Mouse (Mus musculus) WW6 (cell line): ENCODE data around the gene Ripk3.

Experiments
- DNase-seq: peaks from one replicate; pipeline ENCODE4 v3.0.0-alpha.2; 2013; ENCODE audit warnings: low read depth, low spot score

Ripk3 gene

DNA sequence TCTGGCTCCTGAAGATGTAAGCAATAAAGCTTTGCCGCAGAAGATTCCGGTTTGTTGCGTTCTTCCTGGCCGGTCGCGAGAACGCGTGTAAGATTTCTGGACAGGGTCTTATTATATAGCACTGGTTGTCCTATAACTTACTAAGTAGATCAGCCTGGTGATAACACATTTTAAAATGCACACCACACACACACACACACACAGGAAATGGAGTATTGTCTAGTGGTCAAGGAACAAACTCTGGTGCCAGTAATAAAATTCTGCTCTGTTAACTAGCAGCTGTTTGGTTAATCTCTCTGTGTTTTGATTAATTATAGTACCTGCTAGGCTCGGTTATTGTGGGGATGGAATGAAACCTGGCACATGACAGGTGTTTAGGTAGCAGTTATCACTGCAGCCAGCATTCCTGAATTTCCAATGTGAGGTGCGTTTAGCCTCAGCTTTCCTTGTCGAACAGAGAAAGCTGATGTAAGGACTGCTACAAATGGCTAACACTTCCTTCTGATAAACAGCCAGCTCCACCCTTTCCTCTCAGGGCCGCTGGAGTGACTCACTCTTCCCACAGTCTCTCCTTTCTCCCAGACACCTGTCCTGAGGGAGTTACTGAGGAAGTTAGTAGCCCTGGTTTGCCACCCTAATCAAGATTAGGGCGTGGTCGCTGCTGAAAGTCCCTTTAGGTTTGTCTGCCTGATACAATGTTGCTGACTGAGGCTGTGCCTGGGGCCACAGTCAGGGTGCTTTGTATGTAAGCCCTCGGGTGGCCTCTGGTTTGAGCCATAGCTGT, 6.9 kb upstream of the Ripk3 start:
- DNase-seq, result no peak

- no peak for DNase-seq
These were observed 5.3 kb upstream of the Ripk3 start for GRCm38 (mm10) chr14:55793946-55794345.

GRCm38 (mm10) chr14:55793461-55793860, 4.8 kb upstream of the Ripk3 start:
- DNase-seq, result no peak

DNA sequence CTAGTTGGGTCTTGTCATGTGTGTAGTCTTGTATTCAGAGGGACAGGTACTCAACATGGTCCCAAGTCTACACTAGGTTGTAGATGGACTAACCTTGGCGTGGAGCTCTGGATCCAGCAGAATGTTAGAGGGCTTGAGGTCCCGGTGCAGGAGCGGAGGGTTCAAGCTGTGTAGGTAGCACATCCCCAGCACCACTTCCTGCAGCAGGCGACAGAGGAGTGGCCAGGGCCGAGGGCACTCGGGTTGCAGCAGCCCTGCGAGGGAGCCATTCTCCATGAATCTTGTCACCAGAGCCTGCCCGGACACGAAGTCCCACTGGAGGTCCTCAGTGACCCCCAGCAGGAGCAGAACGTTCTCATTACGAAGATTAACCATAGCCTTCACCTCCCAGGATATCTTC, 934 bp downstream of the Ripk3 start:
- DNase-seq, result no peak

- no peak for DNase-seq
These were observed 3.5 kb downstream of the Ripk3 start for GRCm38 (mm10) chr14:55785195-55785594.

DNA sequence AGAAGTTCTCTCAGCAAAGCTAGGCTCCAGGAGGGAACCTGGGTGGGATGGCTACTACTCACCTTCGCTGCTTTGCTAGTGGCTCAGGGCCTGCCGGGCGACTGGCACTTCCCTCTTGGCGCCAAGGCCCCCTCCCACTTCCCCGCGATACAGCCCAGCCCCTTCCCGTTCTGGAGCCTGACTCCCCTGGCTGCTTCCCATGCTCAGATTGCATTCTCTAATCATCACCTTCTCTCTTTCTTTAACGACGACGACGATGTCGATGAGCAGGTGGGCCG, 4.8 kb downstream of the Ripk3 start, which contains the start of gene Adcy4:
Adcy4 (minus strand) TSS at position 138 of the 278 bp plus-strand sequence.
- no peak for DNase-seq

DNA sequence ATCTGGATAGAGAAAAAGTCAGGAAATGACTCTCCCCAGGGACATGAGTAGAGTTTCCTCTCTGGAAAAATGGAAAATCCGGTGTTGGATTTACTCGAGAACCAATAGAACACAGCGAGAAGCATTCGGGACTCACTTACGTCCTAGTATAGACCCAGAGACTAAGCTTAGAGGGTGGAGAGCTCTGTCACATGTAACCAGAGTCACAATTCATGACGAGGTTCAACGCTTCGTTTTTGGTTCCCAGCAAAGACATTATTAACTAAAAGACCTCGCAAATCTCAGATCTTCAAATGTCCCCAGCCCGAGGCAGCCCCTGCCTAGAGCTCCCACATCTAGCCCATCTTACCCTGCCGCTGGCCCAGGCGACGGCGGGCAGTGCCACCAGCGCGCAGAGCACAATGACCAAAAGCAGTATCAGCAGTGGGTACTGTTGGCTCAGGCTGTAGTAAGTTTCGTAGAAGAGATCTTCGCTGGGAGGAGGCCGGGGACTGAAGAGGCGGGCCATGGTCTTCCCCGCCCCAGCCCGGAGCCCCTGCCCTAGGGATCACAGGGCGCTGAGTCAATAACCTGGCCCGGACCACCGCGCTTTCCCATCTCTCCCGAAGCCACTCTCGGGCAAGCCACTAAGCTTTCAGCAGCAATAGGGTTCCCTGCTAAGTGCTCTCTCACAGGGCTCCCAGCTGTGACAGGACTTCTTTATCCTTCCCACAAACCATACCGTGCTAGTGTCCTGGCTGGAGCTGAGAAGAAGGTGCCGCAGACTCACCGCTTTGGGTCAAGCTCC, 5.3 kb downstream of the Ripk3 start:
- DNase-seq, result no peak

DNA sequence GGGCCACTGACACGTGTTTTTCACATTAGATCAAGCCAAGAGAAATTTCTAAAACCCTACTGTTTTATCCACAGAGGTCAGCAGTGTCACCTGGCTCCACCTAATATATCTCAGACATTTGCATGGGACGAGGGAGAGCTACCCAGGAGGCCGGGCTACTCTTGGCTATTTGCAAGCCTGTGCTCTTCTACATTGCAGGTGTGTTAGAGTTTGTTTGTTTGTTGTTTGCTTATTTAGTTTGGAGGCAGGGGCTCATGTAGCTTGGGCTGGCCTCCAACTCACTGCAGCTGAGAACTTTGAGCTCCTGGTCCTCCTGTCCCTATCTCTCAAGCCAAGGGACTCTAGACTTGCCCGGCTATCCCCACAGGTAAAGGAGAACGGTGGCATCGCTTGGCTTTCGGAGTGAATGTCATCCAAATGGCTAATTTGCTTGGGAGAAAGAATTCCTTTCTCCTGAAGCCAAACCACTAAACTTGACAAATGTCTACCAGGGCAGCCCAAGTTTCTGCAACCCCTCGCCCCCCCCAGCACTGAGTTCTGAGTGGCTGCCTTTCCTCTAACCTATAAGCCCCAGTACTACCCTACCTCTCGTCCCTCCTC, 6.2 kb downstream of the Ripk3 start:
- no peak for DNase-seq

DNA sequence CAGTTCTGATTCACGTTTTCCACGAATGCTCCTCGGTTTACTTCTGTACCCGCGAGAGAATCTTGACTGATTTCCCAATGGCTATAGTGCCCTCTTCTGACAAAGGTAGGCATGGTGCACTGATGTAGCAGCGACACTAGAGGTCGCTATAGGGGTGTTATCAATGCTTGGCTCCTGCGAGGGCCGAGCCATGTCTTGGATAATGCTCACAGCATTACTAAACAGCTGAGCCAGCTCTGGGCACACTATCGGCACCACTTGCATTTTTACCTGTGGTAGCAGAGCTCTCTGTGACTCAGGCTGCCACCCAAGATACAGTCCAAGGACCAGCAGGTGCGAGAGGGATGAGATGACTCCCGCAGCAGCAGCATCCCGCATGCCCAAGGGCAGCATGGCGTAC, 7.4 kb downstream of the Ripk3 start:
- peak; percentile 61 for DNase-seq

GRCm38 (mm10) chr14:55780736-55781135, 7.9 kb downstream of the Ripk3 start:
- DNase-seq, result no peak

DNA sequence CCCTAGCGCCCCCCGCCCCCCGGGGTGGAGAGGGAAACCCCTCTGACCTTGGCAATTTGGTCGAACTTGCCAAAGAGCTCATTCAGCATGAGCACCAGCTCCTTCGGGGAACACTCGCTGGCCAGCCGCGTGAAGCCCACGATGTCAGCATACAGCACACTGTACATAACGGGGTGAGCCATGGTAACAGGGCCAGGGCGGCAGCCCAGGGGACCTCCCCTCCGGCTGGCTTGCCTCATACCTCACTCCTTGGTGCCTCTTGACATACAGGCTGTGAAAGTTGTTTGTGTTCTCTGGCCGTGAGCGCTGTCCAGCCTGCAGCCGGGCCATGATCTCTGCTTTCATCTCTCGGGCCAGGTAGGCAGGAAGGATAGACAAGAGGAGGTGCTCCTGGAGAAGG, 9.0 kb downstream of the Ripk3 start:
- DNase-seq, result no peak

DNA sequence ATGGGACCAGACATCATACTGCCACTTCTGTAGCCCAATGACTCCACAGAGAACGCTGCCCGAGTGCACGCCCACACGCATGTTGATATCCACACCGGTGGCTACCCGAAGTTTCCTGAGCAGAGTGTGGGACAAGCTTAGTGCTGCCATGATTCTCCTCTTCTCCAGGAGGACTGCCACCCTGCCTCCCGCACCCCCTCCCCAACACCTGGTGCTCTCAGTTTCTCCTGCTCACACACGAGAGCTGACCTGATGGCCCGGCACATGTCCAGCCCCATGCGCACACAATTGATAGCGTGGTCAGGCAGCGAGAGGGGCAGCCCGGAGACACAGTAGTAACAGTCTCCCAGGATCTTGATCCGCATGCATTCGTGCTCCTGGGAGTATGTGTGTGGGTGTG, 10.0 kb downstream of the Ripk3 start:
- DNase-seq, result no peak

- DNase-seq, result no peak
These were observed 10.9 kb downstream of the Ripk3 start for GRCm38 (mm10) chr14:55777806-55778205.

DNA sequence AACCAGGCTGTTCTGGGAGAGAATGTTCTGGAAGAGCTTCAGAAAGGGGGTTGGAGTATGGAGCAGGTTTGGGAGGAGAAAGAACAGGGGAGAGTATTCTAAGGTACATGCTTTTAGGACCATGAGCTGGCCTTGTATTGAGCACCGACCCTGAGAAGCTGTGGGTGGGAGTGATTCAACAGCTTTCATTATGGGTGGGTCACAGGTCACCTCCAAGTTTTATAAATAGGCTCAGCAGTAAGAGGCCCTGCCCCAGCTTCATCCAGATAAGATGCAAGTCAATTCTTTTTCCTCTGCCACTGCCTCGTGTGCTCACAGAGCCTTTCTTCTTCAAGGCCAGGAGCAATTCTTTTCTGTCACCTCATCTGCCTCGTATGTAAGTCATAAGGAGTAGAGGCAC, 11.5 kb downstream of the Ripk3 start:
- DNase-seq, result no peak

DNA sequence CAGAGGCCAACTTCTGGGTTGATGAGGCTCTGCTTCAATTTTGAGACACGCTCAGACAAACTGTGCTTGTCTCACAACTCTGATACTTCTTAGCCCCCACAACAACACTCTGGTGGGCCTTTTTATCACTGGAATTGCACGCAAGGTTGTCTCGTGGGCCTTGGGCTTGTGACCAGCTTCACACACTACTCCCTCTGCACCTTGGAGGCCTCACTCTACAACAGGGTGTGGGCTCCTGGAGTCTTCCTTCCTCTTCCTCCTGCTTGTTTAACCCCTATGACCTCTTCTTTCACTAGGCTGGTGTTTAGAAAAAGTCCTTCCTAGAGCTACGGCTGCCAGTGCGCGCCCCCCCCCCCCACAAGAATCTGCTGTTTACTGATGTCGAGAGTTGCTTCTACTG, 12.0 kb downstream of the Ripk3 start:
- DNase-seq, result no peak

DNA sequence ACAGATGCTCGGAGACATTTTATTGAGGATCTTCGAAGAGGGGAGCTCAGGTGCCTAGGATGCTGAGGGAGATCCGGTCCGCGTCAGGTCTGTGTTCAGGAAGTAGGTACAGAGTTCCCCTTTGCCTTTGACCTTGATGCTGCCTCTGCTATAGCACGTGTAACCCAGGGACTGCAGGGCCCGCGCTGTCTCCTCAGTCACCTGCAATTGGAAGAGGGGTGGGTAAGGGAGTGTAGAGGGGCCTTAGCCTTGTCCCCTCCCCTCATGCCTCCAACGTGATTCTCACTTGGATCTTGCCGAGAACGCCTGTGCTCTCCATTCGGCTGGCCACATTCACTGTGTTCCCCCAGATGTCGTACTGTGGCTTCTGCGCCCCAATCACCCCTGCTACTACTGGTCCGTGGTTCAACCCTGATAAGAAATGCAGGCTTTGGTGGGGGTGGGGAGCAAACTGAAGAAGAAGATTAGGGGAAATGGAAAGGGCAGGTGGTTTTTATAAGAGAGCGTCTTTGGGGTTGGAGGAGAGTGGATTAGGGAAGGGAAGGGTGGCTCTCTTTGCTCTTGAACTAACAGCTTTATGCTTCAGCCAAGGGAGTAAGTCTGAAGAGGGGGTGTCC, 19.5 kb downstream of the Ripk3 start:
- no peak for DNase-seq

DNA sequence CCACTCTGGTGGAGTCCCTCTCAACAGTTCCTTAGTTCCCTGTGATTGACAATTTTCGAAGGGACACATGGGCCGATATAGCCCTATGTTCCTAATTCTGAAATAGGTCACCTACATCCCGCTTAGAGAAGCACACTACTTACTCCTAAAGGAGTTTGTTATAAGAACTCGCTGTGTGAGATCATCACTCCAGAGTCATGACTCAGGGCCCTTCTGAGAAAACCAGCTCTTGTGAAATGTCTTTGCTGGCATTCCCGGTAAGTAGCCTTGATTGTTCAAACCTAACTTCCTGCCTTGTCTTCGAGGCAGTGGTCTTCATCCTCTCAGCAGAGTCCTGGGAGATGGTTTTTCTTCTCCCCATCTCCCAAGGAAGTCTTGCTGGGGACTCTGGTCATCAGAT, 20.1 kb downstream of the Ripk3 start:
- no peak for DNase-seq

- no peak for DNase-seq
These were observed 20.9 kb downstream of the Ripk3 start for GRCm38 (mm10) chr14:55767519-55768414.

- no peak for DNase-seq
These were observed 23.0 kb downstream of the Ripk3 start, which contains the start of gene Ltb4r1 for GRCm38 (mm10) chr14:55765696-55766095. TSS of gene Ltb4r1 (plus strand) at chr14:55765962.

DNA sequence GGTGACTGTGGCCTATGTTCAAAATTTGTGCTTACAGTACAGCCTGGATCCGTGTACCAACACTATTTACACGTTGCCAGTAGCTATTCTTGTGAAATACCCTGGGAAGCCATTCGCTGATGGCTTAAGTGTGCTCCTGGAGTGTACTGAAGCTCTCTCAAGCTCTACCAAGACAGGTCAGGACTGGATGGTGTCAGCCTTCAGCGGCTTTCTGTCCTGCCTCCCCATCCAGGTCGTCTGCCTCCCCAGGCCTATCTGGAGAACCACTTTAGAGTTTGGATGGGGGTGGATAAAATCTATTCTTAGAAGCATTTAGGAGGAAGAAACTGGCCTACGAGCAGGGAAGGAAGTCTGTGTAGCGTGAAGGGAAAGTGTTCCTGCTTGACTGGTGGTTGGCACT, 25.5 kb downstream of the Ripk3 start:
- no peak for DNase-seq
